In genomic region chr11:55417898-55418703, GRCm38 (mm10) we compare ENCODE assay signal across 8 mouse cellular contexts. TPM values are rescaled to one million over a fixed set of nuclear protein-coding genes. Genes with fewer than 3 reads are reported as not detected.
A peak's percentile ranks its signal among the peaks of the same experiment; 100 is the strongest.
DNase-seq lines count a peak whose midpoint lies in the region; ATAC-seq and TF ChIP-seq lines count a peak whose summit lies in the region.

No protein-coding gene starts in this region.

- TF ChIP-seq CTCF in olfactory bulb, adult 2 months (IDR thresholded peaks at IDR 0.05; ENCODE audit: insufficient read depth, low read depth, low read length): no peak

- peak overlapping the region; percentile 22 for H3K4me3 ChIP-seq in forebrain, embryonic 16.5 days (replicated peaks; ENCODE audit: low read length)
- H3K4me3 ChIP-seq in hindbrain, embryonic 15.5 days: peak overlapping the region; percentile 32
- H3K4me3 ChIP-seq in liver, embryonic 15.5 days (replicated peaks): peak overlapping the region; percentile 39
- peak overlapping the region; percentile 42 for H3K4me3 ChIP-seq in olfactory bulb, adult 2 months (ENCODE audit: insufficient read depth, low read depth, low read length)

- H3K36me3 ChIP-seq in forebrain, embryonic 16.5 days (ENCODE audit: control insufficient read depth, insufficient read depth): no peaks in the 10 kb centered on the region
- no peaks in the 10 kb centered on the region for H3K36me3 ChIP-seq in hindbrain, embryonic 15.5 days
- H3K36me3 ChIP-seq in liver, embryonic 15.5 days (replicated peaks): no peaks in the 10 kb centered on the region

- H3K4me1 ChIP-seq in forebrain, embryonic 16.5 days (replicated peaks; ENCODE audit: control insufficient read depth, insufficient read depth, low read length): peaks cover 26% of the 10 kb centered on the region
- peaks cover 30% of the 10 kb centered on the region for H3K4me1 ChIP-seq in hindbrain, embryonic 15.5 days (replicated peaks)
- peaks cover 13% of the 10 kb centered on the region for H3K4me1 ChIP-seq in liver, embryonic 15.5 days (replicated peaks)
- H3K4me1 ChIP-seq in olfactory bulb, adult 2 months (ENCODE audit: control insufficient read depth, insufficient read depth, low read length): peaks cover 14% of the 10 kb centered on the region

- H3K9me3 ChIP-seq in forebrain, embryonic 16.5 days (ENCODE audit: control insufficient read depth, low read length): no peaks in the 10 kb centered on the region
- no peaks in the 10 kb centered on the region for H3K9me3 ChIP-seq in hindbrain, embryonic 15.5 days
- H3K9me3 ChIP-seq in liver, embryonic 15.5 days (replicated peaks): no peaks in the 10 kb centered on the region

- H3K4me2 ChIP-seq in forebrain, embryonic 16.5 days (ENCODE audit: low read length): peak overlapping the region; percentile 43
- peak overlapping the region; percentile 52 for H3K4me2 ChIP-seq in hindbrain, embryonic 15.5 days
- peak overlapping the region; percentile 54 for H3K4me2 ChIP-seq in liver, embryonic 15.5 days

- peak; percentile 73 for ATAC-seq in forebrain, embryonic 16.5 days
- peak; percentile 68 for ATAC-seq in hindbrain, embryonic 15.5 days (ENCODE audit: low FRiP score, low read depth)
- no peak for ATAC-seq in liver, embryonic 15.5 days (ENCODE audit: insufficient read depth)

- H3K27ac ChIP-seq in forebrain, embryonic 16.5 days (ENCODE audit: low read length): 0 out of 2 replicates have a peak overlapping the region, but pooled peaks have one; percentile 5
- peak overlapping the region; percentile 55 for H3K27ac ChIP-seq in hindbrain, embryonic 15.5 days (replicated peaks)
- no peak overlapping the region; the same call in 1 of the 2 replicates for H3K27ac ChIP-seq in liver, embryonic 15.5 days (replicated peaks)
- peak overlapping the region; percentile 46 for H3K27ac ChIP-seq in olfactory bulb, adult 2 months (ENCODE audit: insufficient read depth, low read depth, low read length)

- DNase-seq in 3T3-L1 (ENCODE audit: low read depth, low spot score): peak; percentile 95
- DNase-seq in adrenal gland, adult 2 months: peak; percentile 87
- DNase-seq in left cerebral cortex, adult 18-20 months (ENCODE audit: low spot score in 2 of 2): no peak
- no peak for DNase-seq in cerebellum, adult 11 months

- peak overlapping the region; percentile 33 for H3K9ac ChIP-seq in forebrain, embryonic 16.5 days (replicated peaks; ENCODE audit: low read depth, low read length)
- peak overlapping the region; percentile 4; the same call in 1 of the 2 replicates for H3K9ac ChIP-seq in hindbrain, embryonic 15.5 days
- no peak overlapping the region for H3K9ac ChIP-seq in liver, embryonic 15.5 days

- no peaks in the 10 kb centered on the region for H3K27me3 ChIP-seq in forebrain, embryonic 16.5 days (replicated peaks; ENCODE audit: control insufficient read depth, insufficient read depth, low read length)
- H3K27me3 ChIP-seq in hindbrain, embryonic 15.5 days: no peaks in the 10 kb centered on the region
- H3K27me3 ChIP-seq in liver, embryonic 15.5 days: peaks cover 20% of the 10 kb centered on the region

- 1% methylated on average over 24 of the region's 24 CpGs for WGBS in forebrain, embryonic 16.5 days
- 2% methylated on average over 23 of the region's 24 CpGs for WGBS in hindbrain, embryonic 15.5 days
- WGBS in liver, embryonic 15.5 days (ENCODE audit: insufficient replicate concordance): 3% methylated on average over 23 of the region's 24 CpGs
- 5% methylated on average over 24 of the region's 24 CpGs for WGBS in olfactory bulb, adult 2 months

- no peak for TF ChIP-seq POLR2A in olfactory bulb, adult 2 months (IDR thresholded peaks at IDR 0.05; ENCODE audit: insufficient read depth, low read depth, low read length)

RNA-seq across cellular contexts. Expression of gene Sparc, which starts 4.9 kb away (rescaled TPM):
- total RNA-seq in adrenal gland, adult 2 months (2021): 1,000 to 10,000 TPM; 1,553 to 3,019 TPM
- polyA plus RNA-seq in adrenal gland, adult 2 months (2012; rRNA removed): 4,707 and 5,966 TPM in 2 replicates
- 316 and 452 TPM in 2 replicates for polyA plus RNA-seq in forebrain, embryonic 16.5 days (2015; fragmentation: Nextera tagmentation; extraction: Ambion mirVana)
- polyA plus RNA-seq in hindbrain, embryonic 15.5 days (2015; fragmentation: Nextera tagmentation; extraction: Ambion mirVana): 578 and 599 TPM in 2 replicates
- 154 and 161 TPM in 2 replicates for polyA plus RNA-seq in liver, embryonic 15.5 days (2015; fragmentation: Nextera tagmentation; extraction: Ambion mirVana)
- 225 and 437 TPM in 2 replicates for polyA plus RNA-seq in olfactory bulb, adult 2 months (2012; ENCODE audit: insufficient read depth, insufficient read length, low replicate concordance, missing spikeins)
- total RNA-seq in left cerebral cortex, adult 18-20 months (2021): 100 to 1,000 TPM; 174 to 202 TPM

RNA-seq across cellular contexts. Expression of gene Atox1, which starts 42.9 kb away (rescaled TPM):
- total RNA-seq in adrenal gland, adult 2 months (2021): 100 to 1,000 TPM; 226 to 307 TPM
- polyA plus RNA-seq in adrenal gland, adult 2 months (2012; rRNA removed): 679 and 685 TPM in 2 replicates
- polyA plus RNA-seq in forebrain, embryonic 16.5 days (2015; fragmentation: Nextera tagmentation; extraction: Ambion mirVana): 218 and 221 TPM in 2 replicates
- 275 and 278 TPM in 2 replicates for polyA plus RNA-seq in hindbrain, embryonic 15.5 days (2015; fragmentation: Nextera tagmentation; extraction: Ambion mirVana)
- polyA plus RNA-seq in liver, embryonic 15.5 days (2015; fragmentation: Nextera tagmentation; extraction: Ambion mirVana): 181 and 201 TPM in 2 replicates
- not detected in 2 replicates for polyA plus RNA-seq in olfactory bulb, adult 2 months (2012; ENCODE audit: insufficient read depth, insufficient read length, low replicate concordance, missing spikeins)
- 100 to 1,000 TPM in 1 of 2 experiments, 10 to 100 TPM in 1; 84.3 to 103 TPM for total RNA-seq in left cerebral cortex, adult 18-20 months (2021)

RNA-seq across cellular contexts. Expression of gene G3bp1, which starts 51.4 kb away (rescaled TPM):
- total RNA-seq in adrenal gland, adult 2 months (2021): 10 to 100 TPM; 50.7 to 54.6 TPM
- 22.7 and 33.7 TPM in 2 replicates for polyA plus RNA-seq in adrenal gland, adult 2 months (2012; rRNA removed)
- polyA plus RNA-seq in forebrain, embryonic 16.5 days (2015; fragmentation: Nextera tagmentation; extraction: Ambion mirVana): 144 and 158 TPM in 2 replicates
- polyA plus RNA-seq in hindbrain, embryonic 15.5 days (2015; fragmentation: Nextera tagmentation; extraction: Ambion mirVana): 100 TPM in 2 replicates
- 61.5 and 61.7 TPM in 2 replicates for polyA plus RNA-seq in liver, embryonic 15.5 days (2015; fragmentation: Nextera tagmentation; extraction: Ambion mirVana)
- 68.2 and 75.3 TPM in 2 replicates for polyA plus RNA-seq in olfactory bulb, adult 2 months (2012; ENCODE audit: insufficient read depth, insufficient read length, low replicate concordance, missing spikeins)
- total RNA-seq in left cerebral cortex, adult 18-20 months (2021): 10 to 100 TPM; 34.4 to 35.7 TPM

Comparison
In these comparisons a context has a peak if more than half of its experiments do, and no peak if none do; other contexts are left out.
1. DNase-seq: peak in 3T3-L1 (single experiment) and adrenal gland, adult 2 months (single experiment); none in left cerebral cortex, adult 18-20 months (0 of 2) and cerebellum, adult 11 months (single experiment).
2. Peak in every context shown above with its lines, with median percentiles within 50 percentile points of each other: H3K4me2 ChIP-seq and H3K4me3 ChIP-seq.